Mouse (Mus musculus) embryonic fibroblast, embryonic 13.5 days (primary cell): Measurements from ENCODE around the gene Zswim4.

Experiments used
- CTCF ChIP-seq: IDR thresholded peaks from 2 replicates; pipeline ENCODE4 v1.5.1; 2011; ENCODE audit warnings: mild to moderate bottlenecking, control low read depth, low read length, moderate library complexity, borderline replicate concordance; ENCODE audit not compliant: insufficient read depth
- POLR2A ChIP-seq: IDR thresholded peaks from 2 replicates; pipeline ENCODE4 v1.6.1; 2011; ENCODE audit warnings: low read depth, mild to moderate bottlenecking, control low read depth, low read length, moderate library complexity

DNA sequence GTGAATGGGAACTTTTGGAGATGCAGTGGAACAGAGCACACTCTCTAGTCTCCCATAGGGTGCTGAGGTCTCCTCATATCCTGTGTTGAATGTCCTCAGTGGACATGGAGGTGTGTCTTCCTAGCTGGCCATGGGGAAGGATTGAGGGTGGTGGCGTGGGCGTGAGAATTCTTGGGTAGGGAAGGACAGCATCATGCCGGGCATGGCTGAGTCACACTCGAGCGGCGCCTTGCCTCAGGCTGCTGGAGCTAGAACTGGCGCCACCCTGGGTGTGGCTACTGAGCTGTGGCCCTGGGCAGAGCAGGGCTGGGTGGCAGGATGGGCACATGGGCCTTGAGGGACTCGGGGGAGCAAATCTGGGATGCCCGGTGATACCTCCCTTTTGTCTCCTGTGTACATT, 34.4 kb downstream of the Zswim4 start:
- TF ChIP-seq CTCF (no peak), POLR2A (peak; percentile 76)
